Mouse (Mus musculus): Measurements from ENCODE around the gene Gm20388.

Gene Gm20388

DNA sequence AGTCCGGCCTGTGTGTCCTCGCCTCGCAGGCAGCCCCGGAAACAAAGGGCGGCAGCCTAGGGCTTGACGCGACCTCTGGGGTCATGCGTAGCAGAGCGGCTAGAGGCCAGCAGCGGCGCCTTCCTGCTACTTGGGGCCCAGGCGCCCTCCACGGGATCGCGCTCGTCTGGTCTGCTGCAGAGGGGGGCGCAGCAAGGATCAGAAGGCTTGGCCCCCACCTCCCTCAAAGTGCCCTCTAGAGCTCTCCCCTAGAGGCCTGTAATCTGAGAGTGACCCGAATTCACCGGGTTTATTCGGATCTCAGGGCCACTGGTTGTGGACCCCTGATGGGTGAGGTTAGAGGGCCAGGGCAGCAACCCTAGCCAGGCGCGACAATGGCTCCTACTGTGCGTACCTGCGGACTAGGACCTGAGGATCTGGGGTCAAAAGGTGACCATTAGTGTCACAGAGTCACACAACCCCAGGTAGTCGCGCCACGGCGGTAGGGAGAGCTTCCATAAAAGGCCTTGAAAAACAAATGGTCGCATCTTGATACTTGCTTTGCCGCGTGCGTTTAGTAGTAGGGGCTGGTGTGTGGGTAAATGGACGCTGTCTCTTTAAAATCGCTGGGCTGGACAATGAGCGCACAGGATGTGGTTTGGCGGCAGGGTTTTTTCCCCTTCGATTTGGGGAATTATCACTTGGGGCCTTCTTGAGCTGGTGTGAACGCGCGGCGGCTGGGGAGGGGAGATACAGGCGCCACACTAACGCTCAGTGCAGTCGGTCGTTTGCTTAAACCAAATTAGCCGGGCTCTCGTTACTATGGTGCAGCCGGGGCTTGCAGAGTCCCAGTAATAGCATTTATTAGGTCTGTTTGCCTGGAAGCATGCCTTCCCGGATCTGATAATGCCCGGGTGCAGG is 576.1 kb downstream of the Gm20388 start:
- peak; percentile 87 for DNase-seq

DNA sequence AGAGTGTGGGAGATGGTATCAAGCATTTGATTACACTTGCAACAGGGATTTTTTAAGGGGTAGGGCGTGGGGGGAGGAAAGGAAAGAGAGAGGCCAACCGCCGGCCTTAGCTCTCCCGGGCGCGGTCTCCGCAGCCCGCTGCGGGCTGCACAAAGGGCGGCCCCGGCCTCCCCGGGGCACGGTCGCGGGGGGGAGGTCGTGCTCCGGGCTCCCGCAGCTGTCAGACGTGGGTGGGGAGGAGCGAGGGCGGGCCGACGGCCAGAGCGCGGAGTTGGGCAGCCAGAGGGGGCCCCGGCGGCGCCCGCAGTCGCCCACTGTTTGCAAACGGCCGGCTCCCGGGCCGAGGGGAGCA is 576.7 kb downstream of the Gm20388 start:
- DNase-seq = no peak

DNA sequence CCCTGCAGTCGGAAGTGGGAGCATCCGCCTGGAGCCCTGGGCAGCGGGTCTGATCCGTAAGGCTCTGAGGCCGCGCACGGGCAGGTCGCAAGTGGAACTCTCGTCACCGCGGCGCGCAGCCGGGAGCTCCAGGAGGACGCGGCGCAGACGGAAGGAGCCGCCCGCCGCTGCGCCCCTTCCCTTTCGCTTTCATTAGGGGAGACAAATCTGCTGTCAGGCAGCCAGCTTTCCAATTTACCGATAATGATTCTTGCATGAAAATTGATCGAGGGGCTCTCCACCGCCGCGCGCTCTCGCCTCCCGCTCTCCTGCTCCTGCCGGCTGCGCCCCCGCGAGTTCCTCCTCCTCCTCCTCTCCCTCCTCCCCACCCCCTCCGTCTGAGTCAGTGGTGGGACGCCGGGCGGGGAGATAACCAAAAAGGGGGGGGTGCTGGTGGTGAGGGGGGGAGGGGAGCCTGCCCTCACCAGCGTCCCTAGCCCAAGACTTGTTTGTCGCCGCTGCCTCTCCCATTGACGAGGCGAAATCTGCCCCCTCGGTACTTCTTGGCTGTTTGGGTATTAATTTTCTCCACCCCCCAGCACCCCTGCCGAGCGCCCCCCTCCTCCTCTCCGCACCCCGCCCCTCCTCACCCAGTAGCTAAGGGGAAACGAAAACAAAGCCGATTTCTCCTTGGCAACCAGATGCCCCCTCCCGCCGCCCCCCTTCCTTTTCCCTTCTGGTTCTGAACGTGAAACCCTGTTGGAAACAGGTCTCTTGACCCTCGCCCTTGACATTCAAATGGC is 577.3 kb downstream of the Gm20388 start:
- DNase-seq = peak; percentile 90

DNA sequence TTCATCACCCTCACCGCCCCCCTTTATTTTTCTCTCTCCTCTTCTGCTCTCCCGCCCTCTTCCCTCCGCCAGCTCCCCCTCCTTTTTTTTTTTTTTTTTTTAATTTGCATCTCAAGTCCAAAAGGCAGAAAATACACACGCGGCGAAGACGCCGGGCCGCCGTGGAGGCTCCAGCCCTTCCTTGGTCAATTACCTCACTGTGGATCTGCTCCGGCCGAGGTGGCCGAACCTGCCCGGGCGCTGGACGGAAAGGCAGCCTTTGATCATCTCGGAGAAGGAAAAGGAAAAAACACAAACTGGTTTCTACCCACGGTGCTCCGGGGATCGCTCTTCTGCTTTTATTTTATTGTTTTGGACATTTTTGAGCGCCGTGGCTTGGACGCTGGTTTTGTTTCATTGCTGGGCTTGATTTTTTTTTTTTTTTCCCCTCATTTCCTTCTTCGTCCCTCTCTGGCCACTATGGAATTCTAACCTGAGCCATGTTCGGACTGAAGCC is 578.0 kb downstream of the Gm20388 start:
- no peak for DNase-seq

DNA sequence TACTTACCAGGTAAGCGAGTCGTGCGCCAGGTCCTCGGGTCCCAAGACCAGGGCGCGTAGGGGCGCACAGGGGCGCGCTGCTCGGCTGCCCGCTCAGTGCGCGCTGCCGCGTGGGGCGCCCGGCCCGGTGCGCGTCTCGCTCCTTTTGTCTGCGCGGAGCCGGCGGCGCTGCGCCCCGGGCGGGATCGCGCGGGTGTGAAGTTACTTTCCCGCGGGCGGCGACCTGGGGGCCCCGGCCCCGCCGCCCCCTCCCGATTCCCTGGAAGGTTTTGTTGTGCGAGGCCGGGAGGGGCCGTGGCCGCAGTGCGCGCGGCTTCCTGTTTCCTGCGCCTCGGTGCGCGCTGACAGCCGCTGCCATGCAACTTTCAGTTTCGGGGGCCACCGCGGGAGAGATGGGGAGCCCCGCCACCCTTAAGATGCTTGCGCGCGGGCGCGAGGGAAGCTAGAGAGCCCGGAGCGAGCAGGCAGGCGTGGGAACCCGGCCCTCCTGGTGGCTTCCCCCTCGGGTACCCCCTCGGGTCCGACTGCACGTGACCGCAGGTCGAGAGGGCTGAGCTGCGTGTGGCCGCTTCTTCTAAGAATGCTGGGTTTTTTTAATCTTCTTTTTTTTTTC is 578.6 kb downstream of the Gm20388 start:
- DNase-seq = peak; percentile 67

DNA sequence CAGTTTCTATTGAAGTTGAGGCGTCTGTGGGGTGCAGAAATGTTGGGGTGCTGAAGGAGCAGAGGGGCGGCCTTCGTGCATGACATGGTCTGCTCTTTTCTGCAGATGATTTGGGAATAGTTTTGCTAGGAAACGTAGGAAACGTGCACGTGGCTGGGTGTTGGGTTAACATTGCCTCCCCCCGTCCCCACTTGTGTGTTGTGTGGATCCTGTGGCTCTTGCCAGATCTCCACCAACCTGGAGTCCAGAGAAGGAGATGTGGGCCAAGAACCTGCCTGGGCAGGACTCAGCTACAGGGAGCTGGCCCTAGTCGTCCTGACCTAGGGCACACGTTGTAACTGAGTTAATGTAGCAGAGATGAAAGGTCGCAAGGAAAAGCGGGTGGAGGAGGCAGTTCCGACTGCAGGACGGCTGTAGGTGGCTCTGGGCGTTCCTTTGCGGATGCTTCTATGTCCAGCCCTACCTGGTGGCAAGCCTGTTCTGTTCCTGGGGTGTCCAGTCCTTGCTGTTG is 579.2 kb downstream of the Gm20388 start:
- DNase-seq = peak; percentile 60

DNA sequence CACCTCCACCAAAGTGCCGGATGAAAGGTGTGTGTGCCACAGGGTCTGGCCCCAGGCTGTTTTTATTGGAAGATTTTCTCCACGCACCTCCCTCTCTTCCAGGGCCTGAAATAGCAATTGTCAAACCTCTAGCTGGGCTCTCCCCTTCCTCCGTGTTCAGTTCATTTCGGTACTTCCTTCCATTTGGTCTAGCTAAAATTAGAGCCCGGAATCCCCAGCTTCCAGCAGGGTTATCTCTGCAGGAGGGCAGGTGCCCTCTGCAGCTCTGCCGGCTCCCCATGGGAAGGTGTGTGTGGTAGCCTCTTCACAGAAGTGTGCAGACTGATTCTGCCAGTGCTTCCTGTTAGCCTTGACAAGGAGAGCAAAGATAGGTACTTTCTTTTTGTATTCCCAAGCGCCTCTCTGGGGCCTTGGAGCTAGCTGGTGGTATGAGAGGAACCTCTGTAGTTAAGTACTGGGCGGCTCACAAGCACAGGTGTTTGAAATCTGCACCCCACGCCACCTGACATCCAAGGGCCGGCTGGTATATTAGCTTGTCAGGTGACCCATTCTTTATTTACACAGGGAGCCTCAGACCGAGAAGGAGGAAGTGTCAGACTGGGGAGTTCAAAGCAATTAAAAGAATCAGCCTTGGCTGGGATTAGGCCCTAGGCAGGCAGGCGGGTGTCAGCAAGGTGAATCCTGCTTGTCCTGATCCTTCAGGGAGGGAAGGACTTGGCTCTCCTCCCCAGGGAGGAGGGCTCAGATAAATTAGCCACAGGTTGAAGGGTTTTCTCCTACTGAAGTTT is 579.9 kb downstream of the Gm20388 start:
- no peak for DNase-seq

DNA sequence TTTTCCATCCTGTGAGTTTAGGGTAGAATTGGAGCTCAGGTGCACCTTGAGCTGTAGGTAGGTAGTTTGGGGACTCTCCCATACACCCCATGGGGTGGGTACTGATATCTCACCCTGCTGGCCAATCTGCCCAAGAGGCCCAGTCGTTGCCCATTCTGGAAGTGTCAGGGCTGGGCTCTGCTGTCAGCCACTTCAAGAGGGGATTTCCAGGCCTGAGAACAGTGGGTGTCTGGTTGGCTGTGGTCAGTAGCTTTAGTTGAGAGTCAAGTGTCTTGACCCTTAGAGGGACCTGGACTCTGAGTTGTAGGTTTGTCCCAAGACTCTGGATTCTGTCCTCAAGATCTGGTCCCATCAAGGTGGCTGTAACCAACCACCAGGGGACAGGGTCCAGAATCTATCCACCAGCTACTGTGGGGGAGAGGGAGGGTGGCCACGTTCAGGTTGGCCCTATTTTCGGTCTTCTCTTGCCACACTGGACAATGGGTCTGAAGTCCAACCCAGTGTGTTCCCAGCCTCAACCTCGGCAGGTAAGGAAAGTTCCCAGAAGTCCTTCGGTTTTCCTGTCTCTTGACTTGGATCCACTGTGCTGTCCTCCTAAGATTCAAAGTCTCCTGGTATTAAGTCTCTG is 580.6 kb downstream of the Gm20388 start:
- no peak for DNase-seq

DNA sequence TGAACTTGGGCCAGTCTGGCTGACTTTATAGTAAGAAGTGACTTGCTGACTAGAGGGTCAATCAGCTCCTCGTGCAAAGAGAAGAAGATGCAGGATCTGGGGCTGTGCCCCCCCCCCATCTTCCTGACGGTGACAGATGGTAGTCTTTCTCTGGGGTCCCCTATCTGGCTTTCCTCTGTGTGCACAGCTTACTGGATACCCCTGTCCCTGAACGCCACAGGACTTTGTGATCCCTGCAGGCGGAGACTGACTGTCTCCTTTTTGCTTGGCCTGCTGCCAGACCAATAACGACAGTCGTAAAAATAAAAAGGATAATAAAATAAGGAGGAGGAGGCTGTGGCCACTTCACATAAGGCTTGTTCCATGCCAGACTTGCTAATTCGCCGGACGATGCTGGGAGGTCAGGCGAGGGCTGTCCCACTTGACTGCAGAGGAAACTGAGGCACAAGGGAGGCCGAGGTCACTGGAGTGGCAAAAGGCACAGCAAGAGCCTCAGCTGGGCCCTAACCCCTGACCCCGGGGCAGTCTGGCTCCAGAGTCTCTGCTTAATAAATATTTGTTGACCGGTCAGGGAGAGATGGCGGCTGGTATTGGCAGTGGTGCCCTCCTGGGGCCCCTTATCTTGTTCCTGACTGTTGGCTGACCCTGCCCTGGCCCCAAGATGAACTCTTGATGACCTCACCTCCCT is 581.7 kb downstream of the Gm20388 start:
- no peak for DNase-seq

DNA sequence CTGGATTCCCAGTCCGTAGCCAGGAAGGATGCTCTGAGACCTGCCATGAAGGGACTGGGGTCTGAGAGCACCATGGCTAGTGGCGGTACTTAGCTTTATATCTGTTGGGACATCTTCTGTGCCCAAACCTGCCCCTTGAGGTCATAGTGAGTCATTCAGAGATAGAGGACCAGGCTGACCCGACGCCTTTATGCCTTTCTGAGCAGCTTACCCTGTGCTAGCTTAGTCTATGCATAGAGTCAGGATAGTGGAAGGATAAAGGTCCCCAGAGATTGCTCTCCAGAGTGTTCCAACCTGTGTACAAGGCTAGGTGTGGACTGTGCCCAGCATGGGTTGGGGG is 582.2 kb downstream of the Gm20388 start:
- no peak for DNase-seq

DNA sequence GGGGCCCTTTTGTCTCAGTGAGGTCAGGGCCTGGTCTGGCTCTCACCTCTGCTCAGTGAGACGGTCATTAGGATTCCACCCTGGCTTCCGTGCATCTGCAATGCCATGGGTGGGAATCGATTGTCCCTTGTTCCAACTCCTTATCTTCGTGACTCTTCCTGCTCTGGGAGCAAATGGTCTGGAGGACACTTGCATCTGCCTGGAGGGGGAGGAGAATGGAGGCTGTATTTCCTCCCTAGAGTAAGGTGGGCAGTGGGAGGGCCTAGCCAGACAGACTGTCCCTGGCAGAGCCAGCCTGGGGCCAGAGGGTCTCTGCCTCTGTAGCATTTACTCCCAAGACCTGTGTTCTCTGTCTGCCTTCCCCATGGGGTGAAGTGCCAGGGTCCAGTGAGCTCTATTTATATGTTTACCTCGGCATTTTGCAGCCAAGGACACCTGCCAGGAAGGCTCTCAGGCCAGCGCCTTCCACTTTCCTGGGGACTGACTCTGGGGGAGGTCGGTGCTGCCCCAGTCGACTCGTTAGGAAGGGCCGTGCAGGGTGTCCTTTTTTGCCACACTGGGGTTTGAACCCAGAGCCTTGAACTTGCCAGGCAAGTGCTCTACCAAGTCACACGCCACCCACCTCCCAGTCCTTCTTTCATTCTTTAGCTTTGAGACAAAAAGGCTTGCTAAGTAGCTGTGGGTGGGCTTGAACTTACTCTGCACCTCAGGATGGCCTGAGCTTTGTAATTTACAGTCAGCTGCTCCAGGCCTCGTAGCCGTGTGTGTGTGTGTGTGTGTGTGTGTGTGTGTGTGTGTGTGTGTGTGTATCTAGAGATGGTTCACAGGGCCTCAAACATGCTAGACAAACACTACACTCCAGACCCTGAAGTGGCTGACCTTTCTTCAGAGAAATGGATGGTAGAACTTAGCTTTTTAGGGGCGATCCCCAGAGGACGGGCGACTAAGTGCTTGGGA is 583.1 kb downstream of the Gm20388 start:
- DNase-seq = no peak

DNA sequence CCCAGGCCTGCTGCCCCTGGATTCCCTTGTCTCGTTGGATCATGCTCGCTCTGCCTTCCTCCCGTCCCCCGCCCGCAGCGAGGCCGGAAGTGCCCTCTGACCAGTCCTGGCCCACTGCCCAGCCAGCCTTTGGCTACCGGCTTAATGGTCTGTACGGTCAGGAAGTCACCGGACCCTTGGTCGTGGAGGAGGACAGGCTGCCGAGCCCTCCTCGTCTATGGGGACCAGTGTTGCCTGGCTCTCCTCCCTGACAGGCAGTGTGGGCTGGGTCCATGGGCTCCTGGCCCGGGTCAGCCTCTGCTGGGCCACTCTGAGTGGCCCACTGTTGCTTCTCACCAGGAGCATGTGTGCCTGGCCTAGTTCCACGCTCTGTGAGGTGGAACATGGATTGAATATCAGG is 584.3 kb downstream of the Gm20388 start:
- peak; percentile 75 for DNase-seq

DNA sequence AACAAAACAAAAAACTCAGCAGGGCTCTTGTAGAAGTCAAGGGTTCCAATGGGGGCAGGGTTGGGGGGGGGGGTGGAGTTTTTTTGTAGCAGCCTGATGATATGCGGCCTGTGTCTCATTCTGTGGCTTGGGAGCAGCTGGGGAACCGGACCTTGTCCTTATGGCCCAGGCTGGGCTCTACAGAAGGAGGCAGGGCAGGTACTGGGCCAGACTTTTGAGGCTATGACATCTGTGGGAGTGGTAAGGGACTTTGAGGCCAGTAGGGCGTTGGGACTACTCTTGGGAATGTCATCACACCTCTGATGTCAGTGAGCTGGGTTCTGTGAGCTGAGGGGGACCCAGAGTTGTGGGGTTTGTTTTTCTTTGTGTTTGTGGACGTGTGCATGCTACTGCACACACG is 584.8 kb downstream of the Gm20388 start:
- no peak for DNase-seq

DNA sequence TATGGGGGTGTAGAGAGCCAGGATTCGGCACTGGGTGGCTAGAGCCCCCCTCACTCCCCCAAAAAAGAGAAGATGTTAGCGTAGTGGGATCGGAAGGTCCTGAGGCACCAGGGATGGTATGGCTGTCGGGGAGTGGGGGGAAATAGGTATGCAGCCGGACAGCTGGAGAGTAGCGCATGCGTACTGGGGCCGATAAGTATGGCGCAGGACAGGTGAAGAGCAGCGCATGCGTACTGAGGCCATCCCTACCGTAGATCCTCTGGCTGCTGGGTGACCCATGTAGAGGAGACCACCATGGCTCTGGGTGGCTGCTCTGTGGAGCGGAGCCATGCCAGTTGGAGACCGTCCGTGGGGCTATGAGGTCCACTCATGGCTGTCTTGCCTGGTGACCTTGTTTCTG is 585.8 kb downstream of the Gm20388 start:
- DNase-seq = no peak

DNA sequence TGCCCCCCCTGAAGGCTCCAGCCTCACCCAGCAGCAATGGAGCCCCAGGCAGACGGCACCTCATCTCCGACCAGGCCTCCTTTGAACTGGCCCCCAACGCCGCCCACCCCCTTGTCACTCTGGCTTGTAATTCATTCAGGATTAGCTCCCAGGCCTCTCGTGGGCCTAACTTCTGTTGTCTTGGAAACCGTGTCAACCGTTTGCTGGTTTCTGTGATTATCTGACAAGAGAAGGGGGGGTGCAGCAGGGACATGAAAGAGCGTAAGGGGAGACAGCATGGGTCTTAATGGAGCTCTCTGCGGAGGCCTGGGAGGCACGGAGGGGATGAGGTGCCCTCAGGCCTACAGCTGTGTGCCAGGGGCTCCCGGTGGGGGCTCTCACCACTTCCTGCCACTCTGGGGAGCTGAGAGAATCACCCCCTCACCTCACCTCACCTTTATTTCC is 586.9 kb downstream of the Gm20388 start:
- DNase-seq = no peak

DNA sequence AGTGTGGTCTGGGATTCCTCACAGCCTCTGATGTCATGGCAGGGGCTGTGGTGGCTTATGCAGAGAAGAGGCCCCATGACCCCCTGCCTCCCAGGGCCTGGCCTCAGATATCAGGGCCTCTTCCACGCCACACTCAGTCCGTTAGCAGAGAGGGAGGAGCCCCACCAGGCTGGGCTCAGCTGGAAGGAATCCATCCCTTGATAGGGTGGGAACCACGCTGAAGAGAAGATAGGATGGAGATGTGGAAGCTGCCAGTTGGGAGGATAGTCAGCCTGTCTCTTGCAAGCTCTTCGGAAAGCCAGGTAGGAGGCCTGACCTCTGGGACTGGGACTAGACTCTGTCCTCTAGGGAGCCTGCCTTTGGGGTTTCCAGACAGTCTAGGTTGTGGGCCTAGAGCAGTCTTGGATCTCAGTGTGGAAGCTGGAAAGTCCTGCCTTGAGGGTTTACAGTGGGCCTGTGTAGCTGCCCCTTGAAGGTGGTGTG is 587.7 kb downstream of the Gm20388 start:
- peak; percentile 87 for DNase-seq

DNA sequence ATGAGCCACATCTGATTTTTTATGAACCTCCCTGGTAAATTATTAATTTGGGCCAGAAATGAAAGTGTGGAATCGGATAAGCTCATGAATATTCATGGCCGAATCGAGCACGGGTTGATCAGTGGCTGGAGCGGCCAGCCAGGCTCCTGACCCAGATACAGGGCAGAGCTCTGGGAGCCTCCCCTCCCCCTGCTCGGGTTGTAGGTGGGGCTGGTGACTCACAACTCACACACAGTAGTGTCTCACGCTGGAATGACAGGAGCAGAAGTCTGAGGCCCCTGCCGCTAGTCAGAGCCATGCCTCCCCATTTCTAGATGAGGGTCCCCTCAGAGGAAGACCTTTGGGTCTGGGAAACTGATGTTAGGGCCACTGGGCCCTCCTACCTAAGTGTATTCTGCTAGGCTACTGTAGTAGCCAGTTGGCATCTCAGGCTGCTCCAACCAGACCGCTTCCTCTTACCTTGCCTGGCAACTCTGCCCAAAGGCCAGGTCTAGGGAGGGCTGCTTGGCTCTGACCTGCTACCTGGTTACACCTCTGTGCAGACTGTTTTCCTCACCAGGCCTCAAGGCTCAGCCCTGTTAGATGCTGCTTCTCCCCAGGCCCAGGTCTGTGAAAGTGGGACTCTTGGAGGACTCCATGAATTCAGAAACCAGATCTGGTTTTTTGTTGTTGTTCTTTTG is 588.4 kb downstream of the Gm20388 start:
- DNase-seq = peak; percentile 87

DNA sequence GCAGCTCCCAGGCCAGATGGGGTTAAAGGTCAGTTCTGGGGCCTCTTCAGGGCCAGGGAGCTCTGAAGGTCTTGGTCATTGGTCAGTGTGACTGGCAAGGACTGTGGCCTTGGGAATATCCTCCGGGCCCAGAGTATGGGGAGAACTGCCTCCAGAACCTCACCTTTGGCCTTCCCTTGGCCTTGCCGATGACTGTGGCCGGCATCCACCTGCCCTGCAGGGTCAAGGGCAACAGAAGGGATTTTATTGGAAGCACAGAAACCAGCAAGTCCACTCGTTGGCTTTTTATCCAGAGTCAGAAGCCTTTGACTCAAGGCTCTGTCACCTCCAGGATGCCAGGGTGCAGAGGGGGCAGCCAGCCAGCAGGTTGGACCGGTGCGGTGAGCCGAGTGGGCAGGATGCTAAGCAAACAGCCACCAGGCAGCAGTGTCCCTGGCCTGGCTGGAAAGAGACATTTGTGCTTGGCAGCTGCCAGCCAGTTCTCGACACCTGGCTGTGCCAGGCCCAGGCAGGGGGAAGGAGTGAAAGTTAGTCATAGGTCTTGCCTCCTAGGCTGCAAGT is 590.1 kb downstream of the Gm20388 start:
- DNase-seq = no peak

DNA sequence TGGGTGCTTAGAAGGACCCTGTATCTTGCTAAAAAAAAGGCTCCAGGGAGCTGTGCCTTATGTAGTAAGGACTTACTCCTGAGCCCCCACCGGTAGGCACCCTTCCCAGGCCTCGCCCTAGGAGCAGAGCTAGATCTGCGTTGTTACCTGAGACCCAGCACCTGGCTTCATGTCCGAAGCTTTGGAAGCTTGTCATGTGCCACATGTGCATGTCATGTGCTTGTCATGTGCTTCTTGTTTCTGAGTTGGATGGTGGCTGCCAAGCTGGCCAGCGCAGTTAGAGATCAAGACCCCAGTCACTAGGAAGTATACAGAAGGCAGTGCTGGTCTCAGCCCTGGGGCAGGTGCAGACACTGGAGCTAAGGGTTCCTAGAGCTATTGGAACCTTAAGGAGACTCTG is 590.8 kb downstream of the Gm20388 start:
- no peak for DNase-seq

Measured in liver (tissue).